Mouse (Mus musculus) megakaryocyte, embryonic 14.5 days (primary cell): ENCODE results near the gene Clic5.

Source experiments
- FLI1 ChIP-seq: IDR thresholded peaks from 2 replicates; pipeline ENCODE4 v1.6.1; 2012; ENCODE audit warnings: low read length, inconsistent platforms, mixed read lengths
- GATA1 ChIP-seq: IDR thresholded peaks from 3 replicates; pipeline ENCODE4 v1.6.1; 2012; ENCODE audit warnings: mixed read lengths, low read length, inconsistent platforms, borderline replicate concordance

DNA sequence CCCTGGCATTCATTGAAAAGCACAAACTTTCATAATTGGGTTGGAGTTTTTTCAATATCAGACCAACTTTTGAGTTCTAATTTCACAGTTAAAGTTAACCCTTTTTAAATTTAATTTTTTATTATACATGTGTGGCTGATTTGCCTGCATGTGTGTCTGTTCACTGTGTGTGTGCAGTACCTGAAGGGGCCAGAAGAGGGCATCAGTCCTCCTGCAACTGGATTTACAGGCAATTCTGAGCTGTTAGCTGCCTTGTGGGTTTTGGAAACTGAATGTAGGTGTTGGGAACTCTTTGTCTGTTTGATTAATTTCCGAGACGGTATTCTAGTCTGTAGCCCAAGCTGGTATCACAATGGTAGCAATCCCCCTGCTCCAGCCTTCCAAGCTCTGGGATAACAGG, 52.4 kb downstream of the Clic5 start:
- TF ChIP-seq GATA1: no peak
- TF ChIP-seq FLI1: no peak
